ENCODE assay signal across 15 mouse cellular contexts in genomic region chr13:33013271-33013670, GRCm38 (mm10). TPM values are rescaled to one million over a fixed set of nuclear protein-coding genes. Genes with fewer than 3 reads are reported as not detected.
DNase-seq lines count a peak whose midpoint lies in the region.
"Had no signal": no experiment of that assay in that cellular context is flagged by ENCODE, and none has a peak within 500 bp of the region (broad histone marks: within the 10 kb centered on the region; RNA-seq: fewer than 3 reads in every experiment).

No protein-coding gene starts in this region.

- peak; percentile 49 for DNase-seq in heart, adult 11 months
- no peak for DNase-seq in heart, postnatal 14 days
- DNase-seq in 3T3-L1 (ENCODE audit: low read depth, low spot score) (peak; percentile 20), NIH3T3 (ENCODE audit: low read depth) (peak; percentile 69)
- DNase-seq in layer of hippocampus, postnatal 14 days (ENCODE audit: low spot score in 2 of 2), result no peak
- DNase-seq in layer of hippocampus, adult 9-11 months, result no peak
- DNase-seq: adrenal gland, adult 8-10 months; adrenal gland, postnatal 14 days; adrenal gland, postnatal 36 days; B cell, adult 2 months; cerebellum, adult 11-12 months; cerebellum, adult 2 months; cerebellum, adult 9-10 months; cerebellum, postnatal 10 days; cerebellum, postnatal 25 days had no signal

- intact Hi-C loops in heart, postnatal 14 days (cut with DNase I), result no loop called here

RNA-seq across cellular contexts. Expression of gene Serpinb9, which starts 10.2 kb away (rescaled TPM):
- total RNA-seq in heart, postnatal 14 days (2021), result 1 to 10 TPM; 7.8 to 8.6 TPM
- 1 to 10 TPM; 5.4 to 6.5 TPM for total RNA-seq in layer of hippocampus, postnatal 14 days (2021)

RNA-seq across cellular contexts. Expression of gene Serpinb9b, which starts 13.9 kb away (rescaled TPM):
- under 1 TPM; 0.12 to 0.41 TPM for total RNA-seq in heart, postnatal 14 days (2021)
- not detected for total RNA-seq in layer of hippocampus, postnatal 14 days (2021)

RNA-seq across cellular contexts. Expression of gene Serpinb6b, which starts 48.3 kb away (rescaled TPM):
- 10 to 100 TPM; 24.9 to 27.8 TPM for total RNA-seq in heart, postnatal 14 days (2021)
- total RNA-seq in layer of hippocampus, postnatal 14 days (2021), result 1 to 10 TPM; 2.0 to 3.6 TPM

Comparison
In these comparisons a context has a peak if more than half of its experiments do, and no peak if none do; other contexts are left out.
1. DNase-seq: peak in heart, adult 11 months (single experiment), 3T3-L1 (single experiment) and NIH3T3 (single experiment); none in heart, postnatal 14 days (0 of 2), layer of hippocampus, postnatal 14 days (0 of 2) and layer of hippocampus, adult 9-11 months (single experiment).
2. RNA of gene Serpinb6b, which starts 48.3 kb away (total RNA-seq): 24.9 to 27.8 TPM in heart, postnatal 14 days; 2.0 to 3.6 TPM in layer of hippocampus, postnatal 14 days; every median in the first group is over 4 times any median in the second.